Mouse (Mus musculus) midbrain, embryonic 16.5 days (tissue): ENCODE measurements at regions not wholly inside any gene's neighbourhood (a gene's known extent, or its start where the extent isn't known, plus 50 kb on each side); places are given as distances from the start of the nearest gene placed in this dataset.

Source experiments
- ATAC-seq: fragments of 200-750 bp; cut with Nextera tagmentation; 2 replicates; pipeline ENCODE4 v1.8.0; 2017; ENCODE audit warnings: moderate TSS enrichment
- H3K27ac ChIP-seq: fragments of 300-500 bp; sonication (generic); 2 replicates; pipeline ENCODE4 v1.5.1; 2014; ENCODE audit warnings: mild to moderate bottlenecking, low read length, mixed read lengths
- H3K27me3 ChIP-seq: fragments of 300-500 bp; sonication (generic); 2 replicates; pipeline ENCODE4 v1.6.1; 2014; ENCODE audit warnings: low read depth, low read length, mixed read lengths; ENCODE audit not compliant: control insufficient read depth, insufficient read depth
- H3K36me3 ChIP-seq: fragments of 300-500 bp; sonication (generic); 2 replicates; pipeline ENCODE4 v1.6.1; 2014; ENCODE audit warnings: mild to moderate bottlenecking, low read length, moderate library complexity, mixed read lengths; ENCODE audit not compliant: control insufficient read depth, insufficient read depth
- H3K4me1 ChIP-seq: fragments of 300-500 bp; sonication (generic); 2 replicates; pipeline ENCODE4 v1.6.1; 2014; ENCODE audit warnings: mild to moderate bottlenecking, low read length, mixed read lengths; ENCODE audit not compliant: control insufficient read depth, insufficient read depth
- H3K4me2 ChIP-seq: fragments of 300-500 bp; sonication (generic); 2 replicates; pipeline ENCODE4 v1.6.1; 2014; ENCODE audit warnings: mild to moderate bottlenecking, low read length, mixed read lengths
- H3K4me3 ChIP-seq: fragments of 300-500 bp; sonication (generic); 2 replicates; pipeline ENCODE4 v1.5.1; 2014; ENCODE audit warnings: low read depth, mild to moderate bottlenecking, low read length, moderate library complexity, mixed read lengths
- H3K9ac ChIP-seq: fragments of 300-500 bp; sonication (generic); 2 replicates; pipeline ENCODE4 v1.6.1; 2014; ENCODE audit warnings: low read depth, low read length, mixed read lengths
- H3K9me3 ChIP-seq: fragments of 300-500 bp; sonication (generic); replicated peaks from 2 replicates; pipeline ENCODE4 v1.6.1; 2014; ENCODE audit warnings: mild to moderate bottlenecking, low read length, mixed read lengths; ENCODE audit not compliant: control insufficient read depth, poor library complexity, severe bottlenecking
- WGBS: fragments of 180-500 bp; shearing (Covaris S2); extraction: QIAGEN DNeasy Blood & Tissue Kit; methylation state at CpG from one replicate; pipeline ENCODE4 v1.1.7; 2014; 5-methylcytosine and 5-hydroxymethylcytosine counted together

GRCm38 (mm10) chr9:84319338-84319737, 394.4 kb downstream of the Bckdhb start:
- Histone ChIP-seq H3K4me1 (peaks cover 8% of the 10 kb centered on the region; the same call in 1 of the 2 replicates), H3K9me3 (no peaks in the 10 kb centered on the region), H3K9ac (no peak overlapping the region), H3K27me3 (no peaks in the 10 kb centered on the region), H3K27ac (0 out of 2 replicates have a peak overlapping the region, but pooled peaks have one; percentile 28), H3K36me3 (no peaks in the 10 kb centered on the region), H3K4me2 (no peak overlapping the region), H3K4me3 (no peak overlapping the region)
- ATAC-seq = no peak
- WGBS = 34% methylated on average over 2 of the region's 2 CpGs

DNA sequence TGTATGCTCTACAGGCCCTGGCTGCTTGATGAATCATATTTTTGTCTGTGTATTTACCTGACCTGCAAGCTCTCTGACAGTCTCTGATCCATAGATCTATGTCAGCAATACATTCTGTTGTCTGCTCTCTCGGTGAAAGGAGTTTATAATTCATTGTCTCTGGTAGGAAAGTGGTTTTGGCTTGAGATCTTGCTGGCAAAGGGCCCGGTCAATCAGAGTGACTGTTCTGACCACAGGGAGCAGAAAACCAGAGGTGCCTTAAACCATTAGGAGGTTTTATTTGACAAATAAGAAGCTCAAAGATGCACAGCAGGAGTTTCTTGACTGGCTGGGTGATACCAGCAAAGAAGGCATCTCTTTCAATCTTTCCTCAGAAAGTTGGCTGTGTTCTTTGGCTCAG, 398.2 kb downstream of the Bckdhb start:
- Histone ChIP-seq H3K36me3 (no peaks in the 10 kb centered on the region), H3K27me3 (no peaks in the 10 kb centered on the region), H3K4me3 (no peak overlapping the region), H3K27ac (no peak overlapping the region), H3K4me1 (peaks cover 8% of the 10 kb centered on the region; the same call in 1 of the 2 replicates), H3K9me3 (no peaks in the 10 kb centered on the region), H3K4me2 (no peak overlapping the region), H3K9ac (no peak overlapping the region)
- no peak for ATAC-seq
- WGBS = 52% methylated on average over 2 of the region's 2 CpGs

DNA sequence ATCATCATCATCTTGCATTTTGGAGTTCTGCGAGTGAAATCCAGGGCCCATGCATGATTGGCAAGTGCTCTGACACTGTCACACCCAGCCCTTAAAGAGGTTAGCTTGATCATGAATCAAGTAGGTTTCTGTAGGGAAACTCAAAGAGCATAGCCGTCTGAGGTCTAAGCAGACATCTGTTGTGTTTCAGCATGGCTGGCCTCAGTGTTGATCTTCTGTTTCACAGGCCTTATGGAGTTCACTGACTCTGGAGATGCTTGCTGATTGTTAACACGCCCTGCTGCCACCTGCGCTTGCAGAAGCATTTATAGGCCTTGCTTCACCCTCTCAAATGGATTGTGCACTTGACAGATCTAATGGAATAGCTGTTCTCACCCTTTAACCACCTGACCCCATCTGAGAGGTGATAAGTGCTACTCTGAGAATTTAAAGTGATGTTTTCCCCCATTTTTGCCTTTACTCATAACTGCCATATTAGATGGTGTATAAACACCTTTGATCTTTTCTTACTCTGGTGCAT, 406.2 kb downstream of the Bckdhb start:
- 78% methylated on average over 4 of the region's 4 CpGs for WGBS
- no peaks in the 10 kb centered on the region for H3K4me1 ChIP-seq
- no peak overlapping the region for H3K4me2 ChIP-seq
- H3K27me3 ChIP-seq = no peaks in the 10 kb centered on the region
- no peak overlapping the region for H3K27ac ChIP-seq
- no peaks in the 10 kb centered on the region for H3K36me3 ChIP-seq
- ATAC-seq = no peak
- no peak overlapping the region for H3K4me3 ChIP-seq
- no peaks in the 10 kb centered on the region for H3K9me3 ChIP-seq
- H3K9ac ChIP-seq = no peak overlapping the region

DNA sequence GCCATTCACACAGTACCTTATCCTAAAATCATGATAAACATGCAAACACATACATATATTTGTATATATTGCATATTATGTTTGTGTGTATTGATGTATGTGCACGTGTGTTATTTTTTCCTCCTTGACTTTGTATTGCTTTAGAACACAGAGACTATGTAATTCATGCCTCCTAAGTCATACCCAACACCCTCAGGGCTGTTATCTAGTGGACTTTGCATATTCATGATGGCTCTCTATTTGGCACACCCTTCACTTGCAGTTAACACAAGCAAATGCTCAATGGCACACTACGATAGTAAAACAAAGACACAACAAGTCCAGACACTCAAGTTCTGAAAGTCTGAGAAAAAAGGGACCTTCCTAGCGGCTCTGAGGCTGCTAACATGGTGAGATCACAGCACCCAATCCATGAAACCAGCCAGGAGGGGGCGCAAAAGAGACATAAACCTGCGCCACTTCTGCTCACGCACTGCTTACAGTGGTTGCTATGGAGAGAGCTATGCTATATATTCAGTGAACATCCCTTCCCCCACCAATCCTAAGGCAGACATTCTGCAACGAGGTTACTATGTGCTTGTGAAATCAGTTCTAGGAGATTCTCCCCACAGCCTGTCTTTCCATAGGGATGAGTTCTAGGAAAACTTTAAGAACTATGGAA, 418.6 kb downstream of the Bckdhb start:
- peak; percentile 94 for ATAC-seq
- no peak overlapping the region for H3K9ac ChIP-seq
- 11% methylated on average over 7 of the region's 7 CpGs for WGBS

GRCm38 (mm10) chr9:84350223-84350622, 425.3 kb downstream of the Bckdhb start:
- no peak for ATAC-seq
- no peak overlapping the region for H3K4me2 ChIP-seq
- no peaks in the 10 kb centered on the region for H3K9me3 ChIP-seq
- WGBS = 29% methylated on average over 2 of the region's 2 CpGs
- no peak overlapping the region for H3K4me3 ChIP-seq
- H3K27me3 ChIP-seq = no peaks in the 10 kb centered on the region
- no peaks in the 10 kb centered on the region for H3K36me3 ChIP-seq
- no peak overlapping the region for H3K27ac ChIP-seq
- H3K4me1 ChIP-seq = no peaks in the 10 kb centered on the region
- H3K9ac ChIP-seq = no peak overlapping the region

More for the DNA sequence above, 418.6 kb downstream of the Bckdhb start:
- Histone ChIP-seq H3K4me1 (no peaks in the 10 kb centered on the region), H3K27me3 (no peaks in the 10 kb centered on the region), H3K9me3 (no peaks in the 10 kb centered on the region), H3K4me3 (no peak overlapping the region), H3K27ac (no peak overlapping the region), H3K4me2 (no peak overlapping the region), H3K36me3 (no peaks in the 10 kb centered on the region)

DNA sequence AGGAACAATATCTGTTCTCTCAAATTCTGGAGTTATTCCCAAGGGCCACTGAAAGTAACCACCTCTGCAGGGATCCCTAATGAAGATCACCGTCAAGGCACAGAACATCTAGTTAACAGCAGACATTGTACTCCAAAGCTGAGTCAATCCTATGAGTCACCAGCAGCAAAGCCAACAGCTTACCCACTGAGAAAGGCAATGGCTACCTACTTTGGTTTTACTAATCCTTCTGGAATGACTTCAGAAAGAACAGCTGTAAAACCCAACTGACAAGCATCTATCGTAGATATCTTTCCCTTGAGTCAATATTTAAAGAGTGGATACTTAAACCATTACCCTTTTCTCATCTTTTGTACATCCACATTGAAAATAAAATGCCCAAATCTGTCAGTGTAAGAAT, 429.5 kb downstream of the Bckdhb start:
- no peaks in the 10 kb centered on the region for H3K36me3 ChIP-seq
- H3K9ac ChIP-seq = no peak overlapping the region
- no peak overlapping the region for H3K4me3 ChIP-seq
- H3K4me1 ChIP-seq = no peaks in the 10 kb centered on the region
- H3K4me2 ChIP-seq = no peak overlapping the region
- H3K27me3 ChIP-seq = no peaks in the 10 kb centered on the region
- no peak overlapping the region for H3K27ac ChIP-seq
- ATAC-seq = no peak
- 76% methylated on average over 2 of the region's 2 CpGs for WGBS
- no peaks in the 10 kb centered on the region for H3K9me3 ChIP-seq

GRCm38 (mm10) chr9:84356167-84356566, 431.2 kb downstream of the Bckdhb start:
- Histone ChIP-seq H3K4me3 (no peak overlapping the region), H3K4me1 (no peaks in the 10 kb centered on the region), H3K9ac (no peak overlapping the region), H3K27ac (no peak overlapping the region), H3K27me3 (no peaks in the 10 kb centered on the region), H3K4me2 (no peak overlapping the region), H3K9me3 (no peaks in the 10 kb centered on the region), H3K36me3 (no peaks in the 10 kb centered on the region)
- WGBS = 94% methylated on average over 2 of the region's 2 CpGs
- no peak for ATAC-seq

DNA sequence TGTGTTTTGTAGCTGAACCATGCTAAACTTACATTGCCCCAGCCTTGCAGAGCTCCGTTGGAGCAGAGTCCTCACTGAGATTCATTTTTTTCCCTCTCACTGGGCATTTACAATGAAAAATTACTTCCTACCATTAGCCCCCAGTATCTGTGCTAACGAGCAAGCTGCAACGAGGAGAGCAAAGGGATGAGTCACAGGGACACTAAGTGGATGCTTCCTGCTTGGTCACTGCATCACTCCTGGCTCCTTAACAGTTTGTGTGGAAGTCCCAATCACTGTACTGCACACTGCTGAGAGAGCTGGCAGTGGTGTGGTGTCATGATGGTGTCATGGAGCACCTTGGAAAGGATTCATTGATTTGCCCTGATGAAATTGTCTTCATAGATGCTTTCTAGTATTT, 434.9 kb downstream of the Bckdhb start:
- Histone ChIP-seq H3K27ac (no peak overlapping the region), H3K9ac (no peak overlapping the region), H3K4me2 (no peak overlapping the region), H3K4me3 (no peak overlapping the region), H3K36me3 (no peaks in the 10 kb centered on the region), H3K9me3 (no peaks in the 10 kb centered on the region), H3K27me3 (no peaks in the 10 kb centered on the region), H3K4me1 (no peaks in the 10 kb centered on the region)
- 64% methylated on average over 3 of the region's 3 CpGs for WGBS
- ATAC-seq = no peak

GRCm38 (mm10) chr9:84360484-84360883, 435.5 kb downstream of the Bckdhb start:
- no peaks in the 10 kb centered on the region for H3K9me3 ChIP-seq
- no peak overlapping the region for H3K4me3 ChIP-seq
- no peaks in the 10 kb centered on the region for H3K36me3 ChIP-seq
- WGBS = 60% methylated on average over 4 of the region's 4 CpGs
- no peak for ATAC-seq
- no peaks in the 10 kb centered on the region for H3K27me3 ChIP-seq
- no peak overlapping the region for H3K9ac ChIP-seq
- H3K27ac ChIP-seq = no peak overlapping the region
- H3K4me1 ChIP-seq = no peaks in the 10 kb centered on the region
- no peak overlapping the region for H3K4me2 ChIP-seq
